ENCODE assay signal across 37 mouse cellular contexts in genomic region chr6:82376144-82376543, GRCm38 (mm10). TPM values are rescaled to one million over a fixed set of nuclear protein-coding genes. Genes with fewer than 3 reads are reported as not detected.
"Had no signal": no experiment of that assay in that cellular context is flagged by ENCODE, and none has a peak within 500 bp of the region (broad histone marks: within the 10 kb centered on the region; RNA-seq: fewer than 3 reads in every experiment).

No protein-coding gene starts in this region.

- H3K4me1 ChIP-seq: limb, embryonic 10.5 days; limb, embryonic 12.5 days; limb, embryonic 13.5 days; limb, embryonic 15.5 days; liver, embryonic 12.5 days; liver, embryonic 13.5 days; liver, embryonic 15.5 days; lung, embryonic 15.5 days; midbrain, embryonic 15.5 days; neural tube, embryonic 12.5 days had no signal

- DNase-seq: left cerebral cortex, postnatal 4 days; liver; liver, embryonic 13.5 days; liver, postnatal 0 days; lung, adult 18-20 months; lung, adult 2 months; lung, embryonic 14.5 days; lung, postnatal 10 days; lung, postnatal 14 days; lung, postnatal 36 days; lung, postnatal 4 days; midbrain, embryonic 14.5 days had no signal

- H3K9me3 ChIP-seq: limb, embryonic 10.5 days; limb, embryonic 12.5 days; limb, embryonic 13.5 days; limb, embryonic 15.5 days; liver, embryonic 12.5 days; liver, embryonic 13.5 days; liver, embryonic 15.5 days; lung, embryonic 15.5 days; midbrain, embryonic 10.5 days; midbrain, embryonic 12.5 days; midbrain, embryonic 13.5 days; midbrain, embryonic 15.5 days; neural tube, embryonic 12.5 days had no signal

- H3K36me3 ChIP-seq: limb, embryonic 10.5 days; limb, embryonic 12.5 days; limb, embryonic 13.5 days; limb, embryonic 15.5 days; liver, embryonic 12.5 days; liver, embryonic 13.5 days; liver, embryonic 15.5 days; lung, embryonic 15.5 days; midbrain, embryonic 10.5 days; midbrain, embryonic 12.5 days; midbrain, embryonic 13.5 days; midbrain, embryonic 15.5 days; neural tube, embryonic 12.5 days had no signal

- H3K4me2 ChIP-seq: limb, embryonic 12.5 days; limb, embryonic 13.5 days; limb, embryonic 15.5 days; liver, embryonic 11.5 days; liver, embryonic 12.5 days; liver, embryonic 13.5 days; liver, embryonic 15.5 days; lung, embryonic 14.5 days; lung, embryonic 15.5 days; midbrain, embryonic 11.5 days; midbrain, embryonic 12.5 days; midbrain, embryonic 13.5 days; midbrain, embryonic 15.5 days; neural tube, embryonic 12.5 days had no signal

- H3K9ac ChIP-seq: limb, embryonic 12.5 days; limb, embryonic 13.5 days; limb, embryonic 15.5 days; liver, embryonic 12.5 days; liver, embryonic 13.5 days; liver, embryonic 14.5 days; liver, embryonic 15.5 days; liver, postnatal 0 days; lung, embryonic 14.5 days; lung, embryonic 15.5 days; midbrain, embryonic 12.5 days; midbrain, embryonic 13.5 days; midbrain, embryonic 15.5 days; neural tube, embryonic 12.5 days had no signal

- H3K4me3 ChIP-seq: limb, embryonic 10.5 days; limb, embryonic 12.5 days; limb, embryonic 13.5 days; limb, embryonic 15.5 days; liver, embryonic 12.5 days; liver, embryonic 13.5 days; liver, embryonic 15.5 days; lung, embryonic 15.5 days; megakaryocyte, embryonic 14.5 days; midbrain, embryonic 10.5 days; midbrain, embryonic 12.5 days; midbrain, embryonic 13.5 days; midbrain, embryonic 15.5 days; myocyte; neural tube, embryonic 12.5 days had no signal

- ATAC-seq: liver, embryonic 12.5 days; liver, postnatal 0 days; lung, postnatal 0 days; midbrain, embryonic 13.5 days; midbrain, embryonic 15.5 days; midbrain, embryonic 16.5 days had no signal

- H3K27me3 ChIP-seq: limb, embryonic 13.5 days; limb, embryonic 15.5 days; liver, embryonic 12.5 days; liver, embryonic 13.5 days; liver, embryonic 15.5 days; lung, embryonic 15.5 days; megakaryocyte, embryonic 14.5 days; midbrain, embryonic 12.5 days; midbrain, embryonic 13.5 days; midbrain, embryonic 15.5 days; neural tube, embryonic 12.5 days had no signal

- H3K27ac ChIP-seq: limb, embryonic 10.5 days; limb, embryonic 12.5 days; limb, embryonic 13.5 days; limb, embryonic 15.5 days; liver, embryonic 12.5 days; liver, embryonic 13.5 days; liver, embryonic 14.5 days; liver, embryonic 15.5 days; lung, embryonic 15.5 days; macrophage; midbrain, embryonic 10.5 days; midbrain, embryonic 12.5 days; midbrain, embryonic 13.5 days; midbrain, embryonic 15.5 days; neural tube, embryonic 12.5 days had no signal

RNA-seq across cellular contexts. Expression of gene Tacr1, which starts 26.0 kb away (rescaled TPM):
- total RNA-seq: liver, adult 2 months; megakaryocyte progenitor cell, adult 5-6 weeks; megakaryocyte, adult 5-6 weeks; monocyte, adult 5-6 weeks had no signal
- polyA plus RNA-seq: liver, adult 2 months; liver, embryonic 11.5 days; liver, embryonic 12.5 days; liver, embryonic 13.5 days; liver, embryonic 14.5 days; liver, embryonic 15.5 days; liver, embryonic 16.5 days; liver, postnatal 0 days; macrophage; myocyte had no signal
